Mouse (Mus musculus) thymus, adult 2 months (tissue): ENCODE results near the gene Zkscan17. TPM values are rescaled to one million over a fixed set of nuclear protein-coding genes. Genes with fewer than 3 reads are reported as not detected.
A peak's percentile ranks its signal among the peaks of the same experiment; 100 is the strongest.
"Not testable (repeated sequence)": the region's sequence is repeated elsewhere in the genome, so short reads cannot be mapped to it uniquely, and the experiment has no call there.

Source experiments
- DNase-seq: peaks from one replicate; pipeline ENCODE4 v3.0.0; 2021
- H3K27ac ChIP-seq: fragments of 200-500 bp; 2 replicates; pipeline ENCODE4 v1.5.1; 2012; ENCODE audit warnings: low read length, control low read depth; ENCODE audit not compliant: control insufficient read depth, insufficient read depth
- H3K27me3 ChIP-seq: fragments of 200-500 bp; 2 replicates; pipeline ENCODE4 v1.6.1; 2012; ENCODE audit warnings: mild to moderate bottlenecking, low read length, moderate library complexity, mixed read lengths; ENCODE audit not compliant: control insufficient read depth, insufficient read depth
- H3K36me3 ChIP-seq: fragments of 200-500 bp; 2 replicates; pipeline ENCODE4 v1.6.1; 2012; ENCODE audit warnings: mild to moderate bottlenecking, low read length, moderate library complexity; ENCODE audit not compliant: control insufficient read depth, insufficient read depth
- H3K4me1 ChIP-seq: fragments of 200-500 bp; replicated peaks from 2 replicates; pipeline ENCODE4 v1.6.1; 2012; ENCODE audit warnings: low read length; ENCODE audit not compliant: control insufficient read depth, insufficient read depth
- H3K4me3 ChIP-seq: fragments of 200-500 bp; 2 replicates; pipeline ENCODE4 v1.5.1; 2012; ENCODE audit warnings: mild to moderate bottlenecking, low read length, control low read depth, moderate library complexity; ENCODE audit not compliant: control insufficient read depth, insufficient read depth
- CTCF ChIP-seq: fragments of 200-500 bp; IDR thresholded peaks from 2 replicates; pipeline ENCODE4 v1.5.1; 2012; ENCODE audit warnings: mild to moderate bottlenecking, control low read depth, low read length, moderate library complexity, borderline replicate concordance; ENCODE audit not compliant: control insufficient read depth, poor library complexity, insufficient read depth; ENCODE audit errors: extremely low read depth
- POLR2A ChIP-seq: fragments of 200-500 bp; IDR thresholded peaks from 2 replicates; pipeline ENCODE4 v1.6.1; 2012; ENCODE audit warnings: mild to moderate bottlenecking, low read length, control low read depth, moderate library complexity; ENCODE audit not compliant: control insufficient read depth, poor library complexity, insufficient read depth; ENCODE audit errors: extremely low read depth
- WGBS: fragments of 180-500 bp; shearing (Covaris S2); methylation state at CpG from one replicate; pipeline ENCODE4 v1.1.7; 2018; 5-methylcytosine and 5-hydroxymethylcytosine counted together
- polyA plus RNA-seq: library from polyadenylated mRNA; depleted of rRNA; stranded (reverse); fragments of >200 nt; gene quantifications from 2 replicates; pipeline ENCODE4 v1.2.3, GENCODE M21; 2012; rRNA removed

The Zkscan17 gene
- polyA plus RNA-seq = 15.9 and 21.1 TPM in 2 replicates

DNA sequence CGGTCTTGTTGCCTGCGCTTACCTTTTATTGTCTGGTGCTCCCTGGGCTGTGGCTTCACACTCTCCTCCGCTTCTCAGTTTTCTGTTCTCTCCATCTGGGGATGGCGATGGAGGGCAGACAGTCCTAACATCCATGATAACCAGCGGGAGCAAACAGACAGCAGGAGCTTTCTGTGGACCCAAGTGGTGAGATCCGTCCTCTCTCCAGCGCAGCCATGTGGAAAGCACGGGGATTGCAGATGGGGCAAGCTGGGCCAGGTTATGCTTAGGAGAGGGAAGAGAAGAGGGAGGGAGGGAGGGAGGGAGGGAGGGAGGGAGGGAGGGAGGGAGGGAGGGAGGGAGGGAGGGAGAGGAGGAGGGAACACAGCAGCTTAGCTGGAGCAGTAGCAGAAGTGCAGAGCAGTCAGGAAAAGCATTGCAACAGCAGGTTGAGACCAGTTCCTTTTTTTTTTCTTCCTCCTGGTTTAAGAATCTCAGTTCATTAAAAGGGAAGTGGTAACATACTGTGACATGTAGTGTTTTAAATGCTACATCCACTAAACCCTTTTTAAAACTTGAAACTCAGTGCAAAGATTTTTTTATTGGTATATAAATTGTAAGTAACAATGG lies at the start of gene Zkscan17:
Gene Zkscan17, minus strand, starts transcription at position 280 of the 609 bp plus-strand sequence.
- 46% methylated on average over 8 of the region's 8 CpGs for WGBS
- peak; percentile 14 for DNase-seq
- no peaks in the 10 kb centered on the region for H3K27me3 ChIP-seq
- H3K27ac ChIP-seq = no peak within 1 kb of the TSS
- no peak for TF ChIP-seq POLR2A
- TF ChIP-seq CTCF = no peak
- H3K36me3 ChIP-seq = no peaks in the 10 kb centered on the region
- H3K4me1 ChIP-seq = no peaks in the 10 kb centered on the region
- H3K4me3 ChIP-seq = no peak within 1 kb of the TSS

DNA sequence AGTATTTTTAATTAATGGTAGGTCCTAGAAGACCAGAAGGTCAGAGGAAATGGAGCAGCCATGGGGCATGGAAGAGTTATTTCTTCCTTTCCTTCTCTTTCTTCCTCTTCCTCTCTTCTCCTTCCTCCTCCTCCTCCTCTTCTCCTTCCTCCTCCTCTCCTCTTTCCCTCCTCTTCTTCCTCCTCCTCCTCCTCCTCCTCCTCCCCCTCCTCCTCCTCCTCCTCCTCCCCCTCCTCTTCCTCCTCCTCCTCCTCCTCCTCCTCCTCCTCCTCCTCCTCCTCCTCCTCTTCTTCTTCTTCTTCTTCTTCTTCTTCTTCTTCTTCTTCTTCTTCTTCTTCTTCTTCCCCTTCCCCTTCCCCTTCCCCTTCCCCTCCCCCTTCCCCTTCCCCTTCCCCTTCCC lies 49.6 kb upstream of the Zkscan17 start, which contains the start of gene Olfr222:
Gene Olfr222, minus strand, starts transcription at position 101 of the 400 bp plus-strand sequence.
- DNase-seq, H3K36me3 ChIP-seq, H3K27ac ChIP-seq, H3K27me3 ChIP-seq, H3K4me3 ChIP-seq, H3K4me1 ChIP-seq: not testable (repeated sequence)

DNA sequence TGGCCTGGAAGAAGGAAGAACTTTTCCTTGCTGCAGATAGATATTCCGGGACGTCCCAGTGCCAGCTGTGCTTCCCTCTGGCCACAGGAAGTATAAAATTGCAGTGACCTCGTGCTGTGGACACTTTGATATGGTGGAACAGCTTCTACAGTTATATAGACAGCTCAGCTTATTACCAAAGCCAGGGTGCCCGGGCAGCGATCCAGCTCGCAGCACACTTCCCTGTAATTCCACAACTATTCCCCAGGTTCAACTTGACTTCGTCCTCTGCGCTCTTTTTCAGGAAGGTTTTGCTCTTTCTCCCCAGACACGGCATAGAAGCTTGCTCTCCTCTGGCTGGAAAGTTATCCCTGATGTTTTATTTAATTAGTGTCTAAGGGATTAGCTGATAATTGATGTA lies 49.2 kb upstream of the Zkscan17 start:
- Histone ChIP-seq H3K4me1 (no peaks in the 10 kb centered on the region), H3K4me3 (no peak overlapping the region), H3K27me3 (no peaks in the 10 kb centered on the region; the same call in 1 of the 2 replicates), H3K36me3 (no peaks in the 10 kb centered on the region), H3K27ac (no peak overlapping the region)
- no peak for DNase-seq
- TF ChIP-seq CTCF (no peak), POLR2A (no peak)
- 56% methylated on average over 9 of the region's 9 CpGs for WGBS

DNA sequence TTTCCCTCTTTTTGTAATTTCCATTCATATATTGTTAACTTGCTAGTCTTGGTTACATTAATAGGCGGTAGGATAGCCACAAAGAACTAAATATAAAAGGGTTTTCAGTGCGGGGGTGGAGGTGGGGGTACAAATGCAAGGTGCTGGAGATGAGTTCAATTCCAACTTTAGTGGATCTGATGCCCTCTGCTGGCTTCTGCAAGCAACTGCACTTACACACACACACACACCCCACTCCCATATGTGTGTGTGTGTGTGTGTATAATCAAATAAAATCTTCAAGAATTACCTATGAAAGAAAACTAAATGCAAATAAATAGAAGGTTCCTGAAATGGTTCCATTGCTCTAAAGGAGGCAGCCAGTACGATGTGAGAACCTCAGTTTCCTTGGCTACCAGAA lies 42.8 kb upstream of the Zkscan17 start:
- 38% methylated on average over 3 of the region's 3 CpGs for WGBS
- H3K27me3 ChIP-seq = no peaks in the 10 kb centered on the region; the same call in 1 of the 2 replicates

DNA sequence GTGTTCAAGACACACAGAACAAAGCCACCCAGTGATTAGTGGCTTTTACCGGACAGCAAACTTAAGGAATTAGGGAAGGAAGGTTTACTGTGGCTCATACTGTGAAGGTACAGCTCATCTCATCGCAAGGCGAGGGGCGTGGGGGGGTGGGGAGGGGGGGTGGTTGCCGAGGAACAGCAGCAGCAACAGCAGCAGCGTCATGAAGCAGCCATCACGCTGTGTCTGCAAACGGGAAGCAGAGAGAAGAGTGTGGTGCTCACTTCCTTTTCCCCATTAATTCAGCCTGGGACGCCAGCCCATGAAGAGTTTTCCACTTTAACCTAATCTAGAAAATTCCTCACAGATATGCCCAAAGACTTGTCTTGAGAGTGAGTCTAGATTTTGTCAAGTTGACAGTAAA lies 36.3 kb upstream of the Zkscan17 start:
- H3K27me3 ChIP-seq = no peaks in the 10 kb centered on the region
- no peak overlapping the region for H3K27ac ChIP-seq
- 65% methylated on average over 9 of the region's 9 CpGs for WGBS
- DNase-seq = no peak
- H3K4me1 ChIP-seq = no peaks in the 10 kb centered on the region
- H3K4me3 ChIP-seq = no peak overlapping the region
- H3K36me3 ChIP-seq = no peaks in the 10 kb centered on the region
- TF ChIP-seq CTCF (no peak), POLR2A (no peak)

More for the DNA sequence above, 42.8 kb upstream of the Zkscan17 start:
- H3K4me1 ChIP-seq = no peaks in the 10 kb centered on the region
- peak; percentile 7 for DNase-seq
- no peak overlapping the region for H3K27ac ChIP-seq
- H3K36me3 ChIP-seq = no peaks in the 10 kb centered on the region
- no peak for TF ChIP-seq POLR2A
- H3K4me3 ChIP-seq = no peak overlapping the region

DNA sequence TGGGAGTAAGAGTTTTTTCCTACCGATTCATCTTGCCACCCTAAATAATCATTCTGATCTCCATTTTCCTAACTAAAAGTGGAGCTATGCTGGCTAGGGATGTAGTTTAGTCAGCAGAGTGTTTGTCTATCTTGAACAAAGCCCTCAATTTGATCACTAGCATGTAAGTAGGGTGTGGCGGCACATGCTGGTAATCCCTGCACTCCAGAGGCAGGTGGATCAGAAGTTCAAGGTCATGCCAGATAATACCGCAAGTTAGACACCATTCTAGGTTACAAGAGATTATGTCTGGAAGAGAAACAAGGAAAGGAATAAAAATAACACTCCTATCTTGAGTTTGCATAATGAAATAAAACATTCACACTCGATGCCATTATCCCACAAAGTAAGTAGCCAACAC lies 35.8 kb upstream of the Zkscan17 start:
- WGBS = 97% methylated on average over 4 of the region's 4 CpGs
- Histone ChIP-seq H3K36me3 (no peaks in the 10 kb centered on the region), H3K4me1 (no peaks in the 10 kb centered on the region), H3K27ac (no peak overlapping the region), H3K27me3 (no peaks in the 10 kb centered on the region), H3K4me3 (no peak overlapping the region)
- no peak for DNase-seq
- TF ChIP-seq POLR2A (no peak), CTCF (no peak)

DNA sequence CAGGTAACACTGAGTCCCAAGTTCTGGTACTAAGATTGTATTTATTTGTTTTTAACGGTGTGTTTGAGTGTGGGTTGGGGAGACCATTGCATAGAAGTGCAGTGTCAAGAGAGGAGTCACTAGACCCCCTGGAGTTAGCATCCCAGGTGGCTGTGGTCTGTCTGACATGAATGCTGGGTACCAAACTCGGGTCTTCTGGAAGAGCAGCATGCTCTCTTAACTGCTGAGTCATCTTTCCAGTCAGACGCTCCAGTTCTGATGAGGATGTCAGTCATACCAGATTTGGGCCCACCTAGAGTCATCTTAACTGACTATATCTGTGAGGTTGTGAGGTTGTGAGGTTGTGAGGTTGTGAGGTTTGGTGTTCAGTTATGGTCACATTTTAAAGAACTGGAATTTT lies 34.4 kb upstream of the Zkscan17 start:
- Histone ChIP-seq H3K36me3 (no peaks in the 10 kb centered on the region), H3K27me3 (no peaks in the 10 kb centered on the region), H3K4me1 (no peaks in the 10 kb centered on the region), H3K27ac (no peak overlapping the region), H3K4me3 (no peak overlapping the region)
- TF ChIP-seq CTCF (no peak), POLR2A (no peak)
- no peak for DNase-seq
- 54% methylated on average over 3 of the region's 3 CpGs for WGBS
